Mouse (Mus musculus) left cerebral cortex, adult 18-20 months (tissue): ENCODE data around the gene Hist1h2af. TPM values are rescaled to one million over a fixed set of nuclear protein-coding genes. Genes with fewer than 3 reads are reported as not detected.
"Not testable (repeated sequence)": the region's sequence is repeated elsewhere in the genome, so short reads cannot be mapped to it uniquely, and the experiment has no call there.

Experiments
- DNase-seq, 2 experiments: peaks; one replicate each; pipeline ENCODE4 v3.0.0; 2021 to 2022; ENCODE audit warnings: low spot score in 2 of 2, mixed read lengths in 1 of 2
- total RNA-seq, 2 experiments: library from RNA; stranded (reverse); gene quantifications; 2 replicates each; pipeline ENCODE4 v1.2.3; 2021

Gene Hist1h2af
- total RNA-seq, 2 experiments from 2014 or later, result 1.5 to 3.4 TPM

DNA sequence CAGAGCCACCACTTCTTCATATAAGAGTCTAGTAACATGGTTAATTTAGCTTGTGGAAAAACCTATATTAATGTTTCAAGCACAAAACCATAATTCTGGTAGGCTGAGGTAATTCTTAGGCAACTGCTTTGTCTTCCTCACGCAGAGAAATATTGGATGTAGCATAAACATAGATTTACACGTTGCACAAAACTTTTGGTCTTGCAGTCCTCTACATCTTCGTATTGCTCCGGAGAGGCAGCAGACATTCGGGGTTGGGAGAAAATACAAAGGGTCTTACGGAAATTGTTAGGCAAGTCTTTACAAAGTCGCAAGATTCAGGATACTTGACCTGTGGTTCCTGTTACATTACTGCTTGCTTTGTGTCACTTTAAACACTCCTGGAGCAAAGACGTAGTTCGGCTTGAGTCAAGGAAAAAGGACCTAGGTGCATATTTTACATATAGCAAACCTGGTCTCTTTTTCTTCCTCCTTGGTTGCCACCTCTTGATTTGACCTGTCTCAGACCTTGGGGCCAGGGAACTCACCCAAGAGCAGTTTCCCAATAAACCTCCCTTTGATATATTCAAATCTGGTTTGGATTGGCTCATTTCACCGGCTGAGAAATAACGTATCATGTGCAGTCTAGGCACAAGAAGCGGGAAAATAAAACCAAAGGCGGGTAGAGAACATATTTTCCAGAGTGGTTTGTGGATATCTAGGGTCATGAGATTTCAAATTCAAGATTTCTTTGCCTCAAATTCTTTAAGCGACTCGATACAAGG, 844 bp downstream of the Hist1h2af start:
- no peak for DNase-seq

DNA sequence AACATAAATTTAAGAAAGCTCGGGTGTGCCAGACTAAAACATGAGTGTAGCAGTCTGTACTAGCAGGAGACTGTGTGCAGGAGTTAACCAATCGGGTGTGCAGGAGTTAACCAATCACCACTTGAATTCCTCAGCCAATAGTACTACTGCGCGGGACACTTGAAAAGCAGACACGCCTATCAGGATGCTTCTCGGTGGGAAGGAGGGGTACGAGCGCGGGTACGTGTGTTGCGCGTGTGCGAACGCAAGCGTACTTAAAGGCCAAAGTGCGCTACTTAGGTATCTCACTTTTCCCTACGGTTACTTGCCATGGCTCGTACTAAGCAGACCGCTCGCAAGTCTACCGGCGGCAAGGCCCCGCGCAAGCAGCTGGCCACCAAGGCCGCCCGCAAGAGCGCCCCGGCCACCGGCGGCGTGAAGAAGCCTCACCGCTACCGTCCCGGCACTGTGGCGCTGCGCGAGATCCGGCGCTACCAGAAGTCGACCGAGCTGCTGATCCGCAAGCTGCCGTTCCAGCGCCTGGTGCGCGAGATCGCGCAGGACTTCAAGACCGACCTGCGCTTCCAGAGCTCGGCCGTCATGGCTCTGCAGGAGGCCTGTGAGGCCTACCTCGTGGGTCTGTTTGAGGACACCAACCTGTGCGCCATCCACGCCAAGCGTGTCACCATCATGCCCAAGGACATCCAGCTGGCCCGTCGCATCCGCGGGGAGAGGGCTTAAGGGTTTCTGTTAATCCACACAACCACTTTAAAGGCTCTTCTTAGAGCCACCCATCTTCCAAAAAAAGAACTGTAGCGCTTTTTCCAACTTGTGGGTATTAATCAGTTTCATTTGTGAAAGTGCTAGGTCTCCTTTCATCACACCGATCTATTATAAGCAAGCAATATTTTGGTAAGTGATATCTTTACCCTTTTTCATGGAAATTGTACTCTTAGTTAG, 1.7 kb downstream of the Hist1h2af start, which contains the start of gene Hist1h3g:
Hist1h3g (plus strand) TSS at position 286 of the 939 bp plus-strand sequence.
- peak; percentile 88 to 91 for DNase-seq

DNA sequence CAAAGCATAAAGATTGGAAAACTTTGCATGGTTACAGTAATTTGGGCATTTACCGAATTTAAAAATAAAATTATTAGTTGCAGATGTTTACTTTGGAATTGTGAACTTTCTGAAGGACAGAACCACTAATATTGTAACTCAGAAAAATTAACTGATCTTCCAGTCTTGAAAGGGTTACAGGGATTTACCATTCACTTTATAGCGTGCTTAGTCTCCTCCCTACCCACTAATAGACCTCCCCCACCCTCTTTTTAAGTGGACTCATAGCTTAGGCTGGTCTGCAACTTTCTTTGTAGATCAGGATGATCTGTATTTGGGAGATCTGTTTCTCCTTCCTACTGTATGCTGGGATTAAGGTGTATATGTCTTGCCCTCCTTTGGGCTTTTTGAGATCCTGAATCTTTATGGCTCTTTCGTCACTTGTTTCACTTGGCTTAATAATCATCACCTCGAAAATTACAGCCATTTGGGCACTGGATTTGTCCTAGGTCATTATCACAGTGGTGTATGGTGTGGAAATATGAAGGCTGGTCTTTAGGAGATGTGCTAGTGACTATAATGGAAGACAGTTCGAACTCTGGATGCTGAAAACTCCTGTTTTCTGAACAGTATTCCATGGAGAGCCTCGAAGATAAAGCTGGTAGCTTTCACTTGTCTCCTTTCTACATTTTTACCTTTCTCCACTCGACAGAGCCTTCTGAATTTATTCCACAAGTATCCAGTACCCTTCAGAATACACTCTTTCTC, 2.5 kb downstream of the Hist1h2af start:
- DNase-seq, result no peak

DNA sequence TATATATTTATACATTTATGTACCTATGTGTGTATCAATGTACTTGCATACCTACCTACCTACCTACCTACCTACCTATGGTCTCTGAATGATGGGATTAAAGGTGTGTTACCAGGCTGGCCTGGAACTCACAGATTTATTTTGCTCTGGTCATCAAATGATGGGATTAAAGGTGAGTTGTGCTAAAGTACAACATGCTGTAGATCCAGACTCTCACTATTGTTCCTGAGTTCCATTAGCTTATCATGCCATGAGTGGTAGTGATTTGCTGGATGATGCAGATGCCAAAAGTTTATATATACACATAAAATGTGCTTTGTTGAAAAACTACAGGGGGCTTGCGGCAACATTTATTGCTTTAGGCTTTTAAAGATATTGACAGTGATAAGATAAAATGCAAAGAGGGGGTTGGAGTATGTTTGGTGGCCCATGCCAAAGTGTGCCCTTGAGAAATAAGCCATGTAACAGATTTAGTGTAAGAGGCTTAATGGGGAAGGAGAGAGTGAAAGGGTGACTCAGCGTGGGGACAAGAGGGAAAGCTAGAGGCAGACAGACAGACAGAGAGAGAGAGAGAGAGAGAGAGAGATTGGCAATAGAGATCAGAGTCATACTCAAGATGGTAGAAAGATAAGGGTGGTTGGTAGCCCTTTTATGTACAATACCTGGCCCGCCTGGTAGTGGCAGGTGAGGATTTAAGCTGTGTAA, 3.5 kb downstream of the Hist1h2af start:
- DNase-seq, result no peak

DNA sequence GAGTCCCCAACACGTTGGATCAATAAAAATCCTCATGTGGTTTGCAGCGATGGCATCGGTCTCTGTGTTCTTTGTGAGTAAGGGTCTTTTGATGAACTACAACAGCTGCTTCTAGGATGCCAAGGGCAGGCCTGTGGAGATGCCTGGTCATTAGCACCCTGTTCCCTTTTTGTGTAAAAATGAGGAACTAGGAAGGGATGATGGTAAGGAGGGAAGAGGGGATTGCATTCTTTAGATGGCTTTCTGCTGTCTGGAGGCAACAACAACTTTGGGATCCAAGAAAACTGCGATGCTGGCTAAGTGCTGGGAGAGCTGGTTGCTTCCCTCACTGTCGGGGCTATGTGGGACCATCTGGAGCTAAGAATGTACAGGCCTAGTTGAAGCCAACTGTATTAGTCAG, 4.5 kb downstream of the Hist1h2af start:
- DNase-seq, result no peak

DNA sequence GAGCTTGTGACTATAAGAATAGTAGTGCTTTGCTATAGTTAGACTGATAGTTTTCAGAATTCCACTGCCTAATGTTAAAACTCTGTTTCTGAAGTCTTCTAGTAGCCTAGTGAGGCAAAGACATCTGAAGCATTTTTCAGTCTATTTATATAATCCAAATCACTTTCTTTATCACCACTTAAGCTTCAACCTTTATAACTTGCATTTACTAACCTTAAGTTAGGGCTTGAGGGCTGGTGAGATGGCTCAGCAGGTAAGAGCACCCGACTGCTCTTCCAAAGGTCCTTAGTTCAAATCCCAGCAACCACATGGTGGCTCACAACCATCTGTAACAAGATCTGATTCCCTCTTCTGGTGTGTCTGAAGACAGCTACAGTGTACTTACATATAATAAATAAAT, 6.1 kb downstream of the Hist1h2af start:
- not testable (repeated sequence) for DNase-seq

DNA sequence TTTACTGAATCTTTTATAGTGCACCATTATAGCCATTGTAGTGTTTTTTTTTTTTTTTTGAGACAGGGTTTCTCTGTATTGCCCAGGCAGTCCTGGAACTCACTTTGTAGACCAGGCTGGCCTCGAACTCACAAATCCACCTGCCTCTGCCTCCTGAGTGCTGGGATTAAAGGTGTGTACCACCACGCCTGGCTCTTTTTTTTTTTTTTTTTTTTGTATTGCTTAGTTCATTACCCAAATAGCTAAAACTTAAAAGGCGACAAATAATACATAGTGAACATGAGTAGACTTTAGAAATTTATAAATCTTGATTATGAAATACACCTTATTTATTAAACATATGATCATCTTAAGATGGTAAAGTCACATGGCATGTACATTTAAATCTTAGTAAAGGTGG, 7.8 kb downstream of the Hist1h2af start:
- DNase-seq, result no peak

DNA sequence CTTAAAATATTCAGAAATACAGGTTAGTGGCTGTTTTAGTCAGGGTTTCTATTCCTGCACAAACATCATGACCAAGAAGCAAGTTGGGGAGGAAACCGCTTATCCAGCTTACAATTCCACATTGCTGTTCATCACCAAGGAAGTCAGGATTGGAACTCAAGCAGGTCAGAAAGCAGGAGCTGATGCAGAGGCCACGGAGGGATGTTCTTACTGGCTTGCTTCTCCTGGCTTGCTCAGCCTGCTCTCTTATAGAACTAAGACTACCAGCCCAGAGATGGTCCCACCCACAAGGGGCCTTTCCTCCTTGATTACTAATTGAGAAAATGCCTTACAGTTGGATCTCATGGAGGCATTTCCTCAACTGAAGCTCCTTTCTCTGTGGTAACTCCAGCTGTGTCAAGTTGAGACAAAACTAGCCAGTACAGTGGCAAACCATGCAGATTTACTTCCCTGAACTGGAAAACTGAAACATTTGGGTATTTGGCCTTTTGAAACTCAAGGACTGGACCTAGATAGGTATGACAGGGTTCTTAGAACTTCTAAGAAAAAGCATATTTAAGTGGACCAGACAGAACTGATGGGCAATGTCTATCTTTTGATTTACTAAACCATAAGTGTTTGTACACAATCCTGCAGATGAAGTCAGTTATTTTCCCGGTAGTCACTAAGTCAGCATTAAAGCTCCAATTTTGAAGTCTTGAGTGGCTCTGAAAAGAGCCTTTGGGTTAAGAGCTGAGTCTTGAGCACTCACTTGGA, 8.7 kb downstream of the Hist1h2af start:
- DNase-seq, result not testable (repeated sequence)

DNA sequence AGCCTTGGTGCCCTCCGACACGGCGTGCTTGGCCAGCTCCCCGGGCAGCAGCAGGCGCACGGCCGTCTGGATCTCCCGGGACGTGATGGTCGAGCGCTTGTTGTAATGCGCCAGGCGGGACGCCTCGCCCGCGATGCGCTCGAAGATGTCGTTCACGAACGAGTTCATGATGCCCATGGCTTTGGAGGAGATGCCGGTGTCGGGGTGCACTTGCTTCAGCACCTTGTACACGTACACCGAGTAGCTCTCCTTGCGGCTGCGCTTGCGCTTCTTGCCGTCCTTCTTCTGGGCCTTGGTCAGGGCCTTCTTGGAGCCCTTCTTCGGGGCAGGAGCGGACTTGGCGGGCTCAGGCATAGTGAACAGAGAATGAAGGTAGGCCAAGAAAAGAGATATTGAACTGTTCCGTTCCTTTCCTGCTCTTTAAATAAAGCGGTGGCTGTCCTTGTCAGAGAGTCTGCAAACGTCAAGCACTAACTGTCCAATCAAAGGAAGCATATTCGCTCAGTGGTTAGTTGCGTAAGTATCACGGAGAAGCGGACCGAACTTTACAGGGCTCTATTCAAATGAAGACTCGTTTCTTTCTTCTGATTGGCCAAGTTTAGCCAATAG, 9.4 kb downstream of the Hist1h2af start, which contains the start of gene Hist1h2bh:
Hist1h2bh (minus strand) TSS at position 394 of the 609 bp plus-strand sequence.
- peak in 1 of 2 experiments; percentile 69 for DNase-seq

DNA sequence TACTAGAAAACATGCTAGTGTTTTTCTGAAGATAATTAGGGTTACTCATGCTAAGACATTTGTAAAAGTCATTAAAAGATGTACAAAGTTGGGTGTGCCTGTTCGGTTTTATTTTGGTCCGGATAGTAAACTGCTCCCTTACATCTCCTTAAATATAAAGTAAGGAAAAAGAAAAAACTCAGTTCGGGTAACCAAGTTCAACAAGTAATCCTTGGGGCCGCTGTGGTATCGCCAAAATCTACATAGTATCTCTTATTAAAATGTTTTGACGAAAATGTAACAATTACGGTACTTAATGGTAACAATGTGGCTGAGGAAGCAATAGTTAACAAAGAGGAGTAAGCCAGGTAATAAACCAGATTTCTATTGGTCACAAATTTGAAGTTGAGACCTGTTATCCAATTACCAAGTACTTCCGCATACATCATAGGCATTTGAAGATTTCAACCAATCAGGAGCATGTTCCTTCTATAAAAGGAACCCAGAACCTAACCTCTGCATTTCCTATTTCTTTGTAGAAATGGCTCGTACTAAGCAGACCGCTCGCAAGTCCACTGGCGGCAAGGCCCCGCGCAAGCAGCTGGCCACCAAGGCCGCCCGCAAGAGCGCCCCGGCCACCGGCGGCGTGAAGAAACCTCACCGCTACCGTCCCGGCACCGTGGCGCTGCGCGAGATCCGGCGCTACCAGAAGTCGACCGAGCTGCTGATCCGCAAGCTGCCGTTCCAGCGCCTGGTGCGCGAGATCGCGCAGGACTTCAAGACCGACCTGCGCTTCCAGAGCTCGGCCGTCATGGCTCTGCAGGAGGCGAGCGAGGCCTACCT, 10.5 kb downstream of the Hist1h2af start, which contains the start of gene Hist1h3f:
Hist1h3f (plus strand) TSS at position 88 of the 822 bp plus-strand sequence.
- peak; percentile 59 to 66 for DNase-seq

DNA sequence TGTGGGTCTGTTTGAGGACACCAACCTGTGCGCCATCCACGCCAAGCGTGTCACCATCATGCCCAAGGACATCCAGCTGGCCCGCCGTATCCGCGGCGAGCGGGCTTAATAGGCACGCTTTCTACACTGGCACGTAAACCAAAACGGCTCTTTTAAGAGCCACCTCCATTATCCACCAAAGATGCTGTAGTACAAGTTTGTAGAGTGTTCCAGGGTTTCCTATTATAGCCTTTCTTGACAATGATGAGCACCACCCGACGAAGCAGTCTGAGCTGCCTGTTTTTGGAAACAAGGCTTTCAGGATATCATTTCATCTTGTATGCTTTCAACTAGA, 11.0 kb downstream of the Hist1h2af start:
- DNase-seq, result not testable (repeated sequence)

DNA sequence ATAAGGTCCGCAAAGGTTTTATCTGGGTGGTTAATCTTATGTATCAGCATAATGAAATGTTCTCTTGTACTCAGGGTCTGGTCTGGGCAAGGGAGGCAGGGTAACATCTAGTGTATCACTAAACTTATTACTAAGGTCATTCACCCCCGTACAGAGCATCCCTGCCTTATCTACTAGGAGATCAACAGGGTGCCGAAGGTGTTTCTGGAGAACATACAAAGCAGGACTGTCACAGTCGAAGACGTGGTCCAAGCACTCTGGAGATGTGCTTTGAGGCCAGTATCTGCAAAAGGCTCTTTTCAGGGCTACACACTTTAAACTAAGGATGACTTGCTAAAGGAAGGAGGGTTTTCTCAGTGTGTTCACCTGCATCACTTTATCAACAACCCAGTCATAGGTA, 13.0 kb downstream of the Hist1h2af start:
- no peak for DNase-seq

DNA sequence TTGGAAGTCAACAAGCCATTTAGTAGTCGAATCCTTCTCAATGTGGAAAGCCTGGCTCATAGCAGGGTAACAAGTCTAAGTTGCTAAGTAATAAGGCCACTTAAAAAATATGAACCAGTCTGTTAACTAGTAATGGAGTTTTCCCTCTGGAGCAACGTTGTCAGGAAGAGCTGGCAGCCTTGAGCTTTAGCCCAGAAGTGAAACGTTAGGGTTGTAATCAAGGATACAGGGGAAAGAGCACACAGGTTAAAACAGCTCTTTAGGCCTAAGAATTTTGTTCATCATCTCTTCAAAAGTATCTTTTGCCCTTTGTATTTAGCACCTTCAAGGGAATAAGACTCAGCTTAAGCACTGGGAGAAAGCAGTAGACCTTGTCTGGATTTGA, 17.0 kb downstream of the Hist1h2af start:
- DNase-seq, result no peak

DNA sequence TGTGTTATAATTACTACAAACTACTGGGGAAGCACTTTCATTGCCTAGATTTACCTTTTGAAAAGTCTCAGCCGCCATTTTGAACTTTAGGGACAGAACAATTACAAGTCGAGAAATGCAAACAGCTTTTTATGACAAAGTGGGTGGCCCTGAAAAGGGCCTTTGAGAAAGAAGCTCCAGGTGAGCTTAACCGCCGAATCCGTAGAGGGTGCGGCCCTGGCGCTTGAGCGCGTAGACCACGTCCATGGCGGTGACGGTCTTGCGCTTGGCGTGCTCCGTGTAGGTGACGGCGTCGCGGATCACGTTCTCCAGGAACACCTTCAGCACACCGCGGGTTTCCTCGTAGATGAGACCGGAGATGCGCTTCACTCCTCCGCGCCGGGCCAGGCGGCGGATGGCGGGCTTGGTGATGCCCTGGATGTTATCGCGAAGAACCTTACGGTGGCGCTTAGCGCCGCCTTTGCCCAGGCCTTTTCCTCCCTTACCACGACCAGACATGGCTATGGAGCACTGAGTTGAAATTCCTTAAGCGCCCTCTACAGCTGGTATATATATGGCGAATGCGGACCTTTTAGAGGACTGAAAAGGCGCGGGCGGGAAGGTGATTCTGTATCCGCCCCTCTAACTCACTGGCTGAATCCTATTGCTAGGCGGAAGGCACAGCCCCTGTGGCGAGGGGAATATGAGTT, 17.6 kb downstream of the Hist1h2af start, which contains the start of gene Hist1h4f:
Hist1h4f (minus strand) TSS at position 503 of the 689 bp plus-strand sequence.
- peak; percentile 83 to 94 for DNase-seq

DNA sequence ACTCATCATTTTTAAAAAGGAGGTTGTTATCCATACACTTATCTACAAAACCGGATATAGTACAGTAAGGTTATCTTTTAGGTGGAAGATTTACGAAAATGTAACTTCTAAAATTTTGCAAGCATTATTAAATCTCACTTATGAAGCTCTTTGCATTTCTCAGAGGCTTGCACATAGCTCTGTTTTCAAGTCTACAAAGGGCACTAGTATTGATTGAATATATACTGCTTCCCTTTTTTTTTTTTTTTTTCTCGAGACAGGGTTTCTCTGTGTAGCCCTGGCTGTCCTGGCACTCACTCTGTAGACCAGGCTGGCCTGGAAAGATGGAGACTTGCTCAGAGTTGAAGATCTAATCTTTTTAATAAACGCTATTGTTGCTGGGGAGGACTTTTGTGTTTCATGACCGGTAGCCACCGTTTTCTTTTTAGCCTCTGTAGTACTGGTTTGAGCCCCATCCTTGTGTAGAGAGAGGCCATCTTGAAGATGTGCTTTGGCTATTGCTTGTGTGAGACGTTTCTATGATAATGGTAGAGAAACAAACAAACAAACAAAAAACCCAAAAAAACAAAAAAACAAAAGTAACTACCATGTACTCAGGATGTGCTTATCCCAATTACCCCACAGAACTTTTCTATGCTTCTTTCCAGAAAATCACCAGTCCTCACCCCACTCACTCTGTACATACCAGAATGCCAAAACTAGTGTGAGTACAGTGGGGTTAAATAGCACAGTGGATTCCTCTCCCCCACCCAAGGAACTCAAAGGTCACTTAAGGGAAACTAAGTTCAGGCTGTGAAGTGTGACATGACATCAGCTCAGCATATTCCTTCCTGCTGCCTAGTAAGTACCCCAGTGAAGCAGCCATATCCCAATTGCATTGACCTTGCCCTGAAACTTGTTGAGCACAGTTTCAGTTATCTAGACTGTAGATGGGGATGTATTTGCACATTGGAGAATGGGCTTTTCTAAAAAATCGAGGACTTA, 18.5 kb downstream of the Hist1h2af start:
- no peak for DNase-seq

DNA sequence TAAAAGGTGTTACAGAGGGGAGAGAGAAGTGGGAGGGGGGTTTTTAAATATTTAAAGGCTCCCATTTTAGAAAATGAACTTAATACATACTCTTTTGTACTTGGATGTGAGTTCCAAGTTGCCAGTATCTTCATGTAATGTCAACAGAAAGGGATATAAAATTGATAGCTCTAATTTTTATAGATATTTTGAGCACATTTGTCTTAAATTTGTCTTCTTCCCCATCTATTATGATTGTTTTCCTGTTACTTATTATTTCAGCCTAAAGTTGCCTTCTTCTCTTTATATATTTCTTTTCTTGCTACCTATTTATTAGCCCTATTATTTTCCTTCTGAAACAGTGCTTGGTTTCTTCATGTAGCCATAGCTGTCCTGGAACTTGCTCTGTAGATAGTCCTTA, 19.3 kb downstream of the Hist1h2af start, which contains the start of gene Hist1h1d:
Hist1h1d (plus strand) TSS at position 301 of the 400 bp plus-strand sequence.
- DNase-seq, result no peak
